21 mouse cellular contexts compared by ENCODE assay signal in the genomic region with DNA sequence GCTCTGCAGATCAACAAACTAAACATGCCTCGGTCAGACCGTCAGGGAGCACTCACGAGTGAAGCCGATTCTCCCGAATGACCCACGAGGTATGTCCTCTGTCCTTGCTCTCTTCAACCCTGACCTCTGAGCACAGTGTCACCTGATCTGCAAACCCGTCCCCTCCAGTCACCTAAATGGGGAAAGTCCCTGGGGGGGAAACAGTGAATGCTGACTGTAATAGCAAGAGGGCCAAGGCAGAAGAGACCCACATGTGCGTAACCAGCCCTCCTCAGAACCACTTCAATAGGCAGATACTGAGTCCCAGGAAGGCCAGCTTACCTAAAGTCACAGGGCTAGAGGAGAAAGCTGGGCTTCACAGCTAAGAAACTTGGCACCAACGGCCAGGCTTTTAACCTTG.
DNase-seq lines count a peak whose midpoint lies in the region; ATAC-seq lines count a peak whose summit lies in the region.
"Had no signal": no experiment of that assay in that cellular context is flagged by ENCODE, and none has a peak within 500 bp of the region (broad histone marks: within the 10 kb centered on the region; RNA-seq: fewer than 3 reads in every experiment).

No protein-coding gene starts in this region.

- H3K9ac ChIP-seq in midbrain, embryonic 11.5 days (ENCODE audit: low read length): no peak overlapping the region
- no peak overlapping the region for H3K9ac ChIP-seq in midbrain, embryonic 13.5 days (replicated peaks)
- H3K9ac ChIP-seq: embryonic facial prominence, embryonic 12.5 days; forebrain, embryonic 13.5 days; forebrain, embryonic 15.5 days; forebrain, postnatal 0 days had no signal

- H3K27ac ChIP-seq in heart, embryonic 10.5 days: peak overlapping the region; percentile 13; the same call in 1 of the 2 replicates
- no peak overlapping the region for H3K27ac ChIP-seq in midbrain, embryonic 11.5 days (ENCODE audit: low read depth, low read length)
- no peak overlapping the region for H3K27ac ChIP-seq in midbrain, embryonic 13.5 days
- H3K27ac ChIP-seq: embryonic facial prominence, embryonic 10.5 days; embryonic facial prominence, embryonic 12.5 days; forebrain, embryonic 13.5 days; forebrain, embryonic 15.5 days had no signal

- H3K27me3 ChIP-seq in heart, embryonic 10.5 days (ENCODE audit: insufficient read depth, poor library complexity, severe bottlenecking): no peaks in the 10 kb centered on the region
- H3K27me3 ChIP-seq in midbrain, embryonic 11.5 days (ENCODE audit: control insufficient read depth, insufficient read depth, low read length): no peaks in the 10 kb centered on the region
- no peaks in the 10 kb centered on the region for H3K27me3 ChIP-seq in midbrain, embryonic 13.5 days
- H3K27me3 ChIP-seq: embryonic facial prominence, embryonic 12.5 days; forebrain, embryonic 13.5 days; forebrain, embryonic 15.5 days; Patski had no signal

- peaks cover 3% of the 10 kb centered on the region; the same call in 1 of the 2 replicates for H3K36me3 ChIP-seq in heart, embryonic 10.5 days
- no peaks in the 10 kb centered on the region for H3K36me3 ChIP-seq in midbrain, embryonic 11.5 days (ENCODE audit: control insufficient read depth, insufficient read depth, low read length)
- H3K36me3 ChIP-seq in midbrain, embryonic 13.5 days: 0 out of 2 replicates have a peak, but pooled peaks cover 7% of the 10 kb centered on the region
- H3K36me3 ChIP-seq: forebrain, embryonic 15.5 days; G1E had no signal

- no peak for DNase-seq in heart, embryonic 10.5 days (ENCODE audit: low spot score)
- no peak for DNase-seq in heart, postnatal 10 days
- DNase-seq in midbrain, embryonic 11.5 days (ENCODE audit: low spot score, missing footprints): peak; percentile 26
- DNase-seq: adrenal gland, adult 8-10 months; adrenal gland, postnatal 14 days; adrenal gland, postnatal 36 days; cerebellum, adult 11-12 months; cerebellum, adult 2 months; cerebellum, adult 9-10 months; cerebellum, postnatal 10 days; cerebellum, postnatal 25 days; forebrain, postnatal 0 days had no signal

- H3K4me2 ChIP-seq in midbrain, embryonic 11.5 days: no peak overlapping the region
- H3K4me2 ChIP-seq in midbrain, embryonic 13.5 days (replicated peaks): no peak overlapping the region
- H3K4me2 ChIP-seq: embryonic facial prominence, embryonic 12.5 days; forebrain, embryonic 13.5 days; forebrain, embryonic 15.5 days had no signal

- H3K4me1 ChIP-seq in heart, embryonic 10.5 days: peaks cover 17% of the 10 kb centered on the region
- H3K4me1 ChIP-seq in midbrain, embryonic 11.5 days (ENCODE audit: control insufficient read depth, insufficient read depth, low read length): no peaks in the 10 kb centered on the region
- peaks cover 12% of the 10 kb centered on the region for H3K4me1 ChIP-seq in midbrain, embryonic 13.5 days (replicated peaks)

- intact Hi-C loops in heart, postnatal 10 days (cut with DNase I): no loop called here

- H3K9me3 ChIP-seq in heart, embryonic 10.5 days: no peaks in the 10 kb centered on the region
- no peaks in the 10 kb centered on the region for H3K9me3 ChIP-seq in midbrain, embryonic 11.5 days (ENCODE audit: control insufficient read depth, low read length)
- no peaks in the 10 kb centered on the region for H3K9me3 ChIP-seq in midbrain, embryonic 13.5 days
- H3K9me3 ChIP-seq: embryonic facial prominence, embryonic 12.5 days; forebrain, embryonic 13.5 days had no signal

- H3K4me3 ChIP-seq in heart, embryonic 10.5 days: no peak overlapping the region
- no peak overlapping the region for H3K4me3 ChIP-seq in midbrain, embryonic 11.5 days (ENCODE audit: low read depth, low read length)
- no peak overlapping the region for H3K4me3 ChIP-seq in midbrain, embryonic 13.5 days (replicated peaks)
- H3K4me3 ChIP-seq: embryonic facial prominence, embryonic 10.5 days; embryonic facial prominence, embryonic 12.5 days; forebrain, embryonic 13.5 days; forebrain, embryonic 15.5 days had no signal

- ATAC-seq in midbrain, embryonic 11.5 days (ENCODE audit: low FRiP score): no peak
- no peak for ATAC-seq in midbrain, embryonic 13.5 days
- no peak for ATAC-seq in frontal cortex, adult (ENCODE audit: low TSS enrichment)
- ATAC-seq: activated CD4-positive, CD25-positive, alpha-beta regulatory T cell, adult 4 months; forebrain, embryonic 13.5 days; forebrain, embryonic 15.5 days; forebrain, postnatal 0 days; Patski had no signal

- 73% methylated on average over 9 of the region's 9 CpGs for WGBS in heart, embryonic 10.5 days
- WGBS in midbrain, embryonic 11.5 days: 86% methylated on average over 9 of the region's 9 CpGs
- 82% methylated on average over 9 of the region's 9 CpGs for WGBS in midbrain, embryonic 13.5 days
